Mouse (Mus musculus) erythroblast, embryonic 14.5 days (primary cell): ENCODE measurements around the gene Btn1a1.

ENCODE experiments used
- GATA1 ChIP-seq: IDR thresholded peaks from 2 replicates; pipeline ENCODE4 v1.6.1; 2012; ENCODE audit warnings: low read length, inconsistent platforms, mixed read lengths
- TAL1 ChIP-seq: IDR thresholded peaks from 3 replicates; pipeline ENCODE4 v1.6.1; 2012; ENCODE audit warnings: low read length, inconsistent platforms, mixed read lengths

- no peak for TF ChIP-seq TAL1
- no peak for TF ChIP-seq GATA1
These were observed 1.5 kb downstream of the Btn1a1 start for GRCm38 (mm10) chr13:23464224-23464637.
